Mouse (Mus musculus) layer of hippocampus, adult 6 months (tissue): ENCODE measurements around the gene Gm5868. TPM values are rescaled to one million over a fixed set of nuclear protein-coding genes. Genes with fewer than 3 reads are reported as not detected.

ENCODE experiments used
- long read RNA-seq, 2 experiments: library from polyadenylated mRNA; unstranded; transcript quantifications; one replicate each; pipeline ENCODE4 v2.0.0; 2019 to 2020
- polyA plus RNA-seq: library from polyadenylated mRNA; unstranded; fragments of <200 nt; fragmentation: Nextera tagmentation; gene quantifications from 2 replicates; pipeline ENCODE4 v1.2.3, GENCODE M21; 2021

Gene Gm5868
- polyA plus RNA-seq: not detected in 2 replicates
- long read RNA-seq, experiment 1: 0 reads
- long read RNA-seq, experiment 2: 0 reads

DNA sequence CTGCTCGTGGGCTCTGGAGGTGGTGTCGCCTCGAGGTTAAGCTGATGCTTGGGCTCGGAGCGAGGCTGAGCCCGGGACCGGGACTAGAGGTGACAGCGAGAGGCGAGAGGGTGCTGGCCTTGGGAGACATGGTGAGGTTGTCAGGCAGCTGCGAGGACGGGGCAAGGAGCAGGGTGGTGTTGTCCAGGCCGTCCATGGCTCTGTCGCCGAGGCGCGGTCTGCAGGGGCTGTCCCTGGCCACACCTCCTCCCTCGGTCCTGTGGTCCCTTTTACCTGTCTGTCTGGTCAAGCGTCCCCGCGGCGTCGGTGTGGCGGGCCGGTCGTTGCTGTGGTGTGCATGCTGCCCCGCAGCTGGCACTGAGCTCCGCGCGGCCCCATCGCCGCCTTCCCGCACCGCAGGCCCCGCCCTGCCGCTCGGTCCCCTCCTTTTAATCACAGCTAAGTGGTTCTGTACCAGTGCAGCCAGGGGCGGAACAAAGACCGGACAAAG lies at the start of gene Gm5868:
Gm5868 (minus strand) TSS at position 360 of the 490 bp plus-strand sequence.

DNA sequence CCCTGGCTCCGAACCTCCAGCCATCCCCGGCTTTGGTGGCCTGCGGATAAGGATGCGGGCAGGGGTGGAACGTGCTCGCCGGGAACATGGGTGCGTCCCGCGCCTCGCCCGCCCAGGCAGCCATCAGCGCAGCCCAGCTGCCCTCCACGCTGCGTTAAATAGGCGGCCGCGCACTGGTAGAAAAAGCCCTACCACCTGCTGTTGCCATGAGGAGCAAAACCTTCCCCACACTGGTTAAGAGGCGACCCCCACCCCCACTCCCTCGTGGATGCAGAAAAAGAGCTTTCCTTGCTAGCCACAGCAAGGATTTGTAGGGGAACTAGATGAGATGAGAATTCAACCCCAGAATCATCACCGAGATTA lies 6.4 kb downstream of the Gm5868 start, which contains the start of gene Zar1:
Zar1 (minus strand) TSS at position 285 of the 363 bp plus-strand sequence.

DNA sequence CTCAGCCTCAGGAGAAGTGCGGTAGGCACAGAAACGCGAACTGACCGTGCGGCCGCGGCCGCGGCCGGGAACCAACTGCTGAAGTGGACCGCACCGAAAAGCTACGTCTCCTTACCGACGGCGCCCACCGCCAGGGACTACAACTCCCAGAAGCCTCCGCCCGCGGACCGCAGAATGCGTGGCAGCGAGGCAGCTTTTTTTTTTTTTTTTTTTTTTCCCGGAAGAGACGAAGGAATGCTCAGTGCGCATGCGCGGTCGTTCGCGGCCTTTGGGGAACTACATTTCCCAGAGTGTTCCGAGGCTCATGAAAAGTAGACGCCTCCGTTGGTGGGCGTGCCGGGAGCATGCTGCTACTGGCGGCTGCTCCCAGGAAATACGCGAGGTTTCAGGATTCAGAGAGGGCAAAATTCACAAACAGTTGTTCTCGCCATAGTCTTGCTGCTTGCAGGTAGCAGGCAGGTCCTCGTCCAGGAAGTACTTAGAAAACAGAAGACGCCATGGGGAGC lies 27.8 kb downstream of the Gm5868 start, which contains the start of gene Nfxl1:
Nfxl1 (minus strand) TSS at position 141 of the 506 bp plus-strand sequence.

Other genes with a start within 250 kb of the Gm5868 start
- gene Corin, start 83.1 kb downstream of the Gm5868 start, polyA plus RNA-seq: 0.57 and 0.94 TPM in 2 replicates
- gene Nfxl1, start 27.9 kb downstream of the Gm5868 start, polyA plus RNA-seq: 1.5 and 1.7 TPM in 2 replicates
- 0.58 and 0.67 TPM in 2 replicates for gene Zar1, start 6.3 kb downstream of the Gm5868 start, polyA plus RNA-seq
- not detected in 2 replicates for gene Cnga1, start 56.7 kb upstream of the Gm5868 start, polyA plus RNA-seq
- not detected in 2 replicates for gene Nipal1, start 60.2 kb upstream of the Gm5868 start, polyA plus RNA-seq
- gene Txk, start 165.2 kb upstream of the Gm5868 start, polyA plus RNA-seq: not detected in 2 replicates